Mouse (Mus musculus) hindbrain, embryonic 13.5 days (tissue): ENCODE data around the gene 1500011B03Rik. TPM values are rescaled to one million over a fixed set of nuclear protein-coding genes. Genes with fewer than 3 reads are reported as not detected.

ENCODE experiments used
- ATAC-seq: fragments of 200-750 bp; cut with Nextera tagmentation; 2 replicates; pipeline ENCODE4 v1.8.0; 2017; ENCODE audit warnings: moderate TSS enrichment; ENCODE audit not compliant: low FRiP score
- H3K27ac ChIP-seq: fragments of 300-500 bp; sonication (generic); 2 replicates; pipeline ENCODE4 v1.5.1; 2015; ENCODE audit warnings: inconsistent platforms, mild to moderate bottlenecking, moderate library complexity
- H3K27me3 ChIP-seq: fragments of 300-500 bp; sonication (generic); 2 replicates; pipeline ENCODE4 v1.6.1; 2015; ENCODE audit warnings: mild to moderate bottlenecking, inconsistent platforms
- H3K36me3 ChIP-seq: fragments of 300-500 bp; sonication (generic); 2 replicates; pipeline ENCODE4 v1.6.1; 2015; ENCODE audit warnings: mild to moderate bottlenecking, inconsistent platforms
- H3K4me1 ChIP-seq: fragments of 300-500 bp; sonication (generic); replicated peaks from 2 replicates; pipeline ENCODE4 v1.6.1; 2015; ENCODE audit warnings: inconsistent platforms
- H3K4me2 ChIP-seq: fragments of 300-500 bp; sonication (generic); 2 replicates; pipeline ENCODE4 v1.6.1; 2015; ENCODE audit warnings: inconsistent platforms, mild to moderate bottlenecking, moderate library complexity
- H3K4me3 ChIP-seq: fragments of 300-500 bp; sonication (generic); 2 replicates; pipeline ENCODE4 v1.5.1; 2015; ENCODE audit warnings: mild to moderate bottlenecking, inconsistent platforms
- H3K9ac ChIP-seq: fragments of 300-500 bp; sonication (generic); 2 replicates; pipeline ENCODE4 v1.6.1; 2015; ENCODE audit warnings: mild to moderate bottlenecking, inconsistent platforms
- H3K9me3 ChIP-seq: fragments of 300-500 bp; sonication (generic); 2 replicates; pipeline ENCODE4 v1.6.1; 2016; ENCODE audit warnings: inconsistent platforms
- WGBS: fragments of 180-500 bp; shearing (Covaris S2); methylation state at CpG from one replicate; pipeline ENCODE4 v1.1.7; 2015; 5-methylcytosine and 5-hydroxymethylcytosine counted together
- polyA plus RNA-seq: library from polyadenylated mRNA; unstranded; fragments of >200 nt; fragmentation: Nextera tagmentation; extraction: Ambion mirVana; gene quantifications from 2 replicates; pipeline ENCODE4 v1.2.1, GENCODE M21; 2015

1500011B03Rik gene
- polyA plus RNA-seq, 1 experiment from 2014 or later = 261 TPM

DNA sequence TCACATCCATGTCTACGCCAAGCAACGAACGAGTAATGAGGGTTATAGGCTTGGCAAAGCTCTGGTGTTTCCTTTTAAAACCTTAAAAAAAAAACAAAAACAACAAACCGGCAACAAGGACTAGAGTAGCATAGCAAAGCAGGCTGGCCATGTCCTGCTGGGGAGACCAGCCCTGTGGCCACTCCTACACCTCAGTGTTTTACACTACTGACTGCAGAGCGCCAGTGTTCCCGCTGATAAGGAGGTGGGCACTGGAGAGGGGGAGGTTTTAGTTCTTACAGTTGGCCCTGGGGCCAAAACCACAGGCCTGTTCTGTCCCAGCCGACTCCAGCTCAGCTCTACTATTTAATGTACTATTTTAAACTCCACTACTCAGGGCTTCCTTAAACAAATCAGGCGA lies 15.8 kb downstream of the 1500011B03Rik start:
- no peak overlapping the region for H3K4me2 ChIP-seq
- WGBS = 29% methylated on average over 8 of the region's 8 CpGs
- peaks cover 44% of the 10 kb centered on the region for H3K4me1 ChIP-seq
- peaks cover 81% of the 10 kb centered on the region for H3K36me3 ChIP-seq
- 0 out of 2 replicates have a peak overlapping the region, but pooled peaks have one; percentile 62 for H3K27ac ChIP-seq
- ATAC-seq = no peak
- no peak overlapping the region for H3K9ac ChIP-seq
- H3K9me3 ChIP-seq = no peaks in the 10 kb centered on the region
- no peaks in the 10 kb centered on the region for H3K27me3 ChIP-seq
- no peak overlapping the region for H3K4me3 ChIP-seq

DNA sequence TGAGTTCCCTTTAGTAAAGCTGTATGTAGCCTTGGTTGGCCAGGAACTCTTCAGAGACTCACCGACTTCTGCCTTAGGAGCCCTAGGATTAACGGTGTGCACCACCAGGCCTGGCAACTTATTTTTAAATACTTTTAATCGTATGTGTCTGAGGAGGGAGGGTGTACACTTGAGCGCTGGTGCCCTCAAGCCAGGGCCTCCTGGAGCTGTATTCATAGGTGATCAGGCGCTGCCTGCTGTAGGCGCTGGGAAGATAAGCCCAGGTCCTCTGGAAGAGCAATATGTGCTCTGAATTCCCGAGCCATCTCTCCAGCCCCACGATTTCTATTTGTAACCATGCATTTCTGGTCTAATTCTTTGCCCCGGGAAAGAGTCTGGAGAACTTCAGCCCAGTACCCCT lies 16.2 kb downstream of the 1500011B03Rik start:
- H3K27ac ChIP-seq = 0 out of 2 replicates have a peak overlapping the region, but pooled peaks have one; percentile 62
- H3K4me3 ChIP-seq = no peak overlapping the region
- H3K27me3 ChIP-seq = no peaks in the 10 kb centered on the region
- H3K4me1 ChIP-seq = peaks cover 39% of the 10 kb centered on the region
- H3K9me3 ChIP-seq = no peaks in the 10 kb centered on the region
- no peak overlapping the region for H3K4me2 ChIP-seq
- WGBS = 49% methylated on average over 9 of the region's 9 CpGs
- H3K9ac ChIP-seq = no peak overlapping the region
- H3K36me3 ChIP-seq = peaks cover 82% of the 10 kb centered on the region
- ATAC-seq = no peak

DNA sequence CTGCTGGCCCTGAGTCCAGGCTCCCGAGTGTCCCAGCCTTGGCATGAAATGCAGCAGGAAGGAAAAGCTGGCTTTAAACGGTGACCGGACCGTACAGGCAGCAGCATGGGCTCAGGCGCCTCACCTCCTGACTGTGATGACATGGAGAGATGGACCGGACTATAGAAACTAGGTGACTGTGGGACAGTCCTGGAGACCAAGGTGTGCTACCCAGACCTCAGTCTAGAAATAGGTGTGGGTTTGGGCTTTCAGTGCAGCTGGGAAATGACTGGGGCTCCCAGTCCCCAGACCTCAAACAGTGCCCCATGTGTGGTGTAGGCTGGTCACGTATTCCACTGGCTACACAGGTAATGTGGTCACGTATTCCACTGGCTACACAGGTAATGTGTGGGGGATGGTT lies 16.6 kb downstream of the 1500011B03Rik start:
- H3K9ac ChIP-seq = no peak overlapping the region
- peak overlapping the region; percentile 62 for H3K27ac ChIP-seq
- peaks cover 85% of the 10 kb centered on the region for H3K36me3 ChIP-seq
- no peak overlapping the region for H3K4me2 ChIP-seq
- no peaks in the 10 kb centered on the region for H3K9me3 ChIP-seq
- ATAC-seq = no peak
- peaks cover 35% of the 10 kb centered on the region for H3K4me1 ChIP-seq
- H3K27me3 ChIP-seq = no peaks in the 10 kb centered on the region
- H3K4me3 ChIP-seq = no peak overlapping the region
- 89% methylated on average over 8 of the region's 8 CpGs for WGBS

DNA sequence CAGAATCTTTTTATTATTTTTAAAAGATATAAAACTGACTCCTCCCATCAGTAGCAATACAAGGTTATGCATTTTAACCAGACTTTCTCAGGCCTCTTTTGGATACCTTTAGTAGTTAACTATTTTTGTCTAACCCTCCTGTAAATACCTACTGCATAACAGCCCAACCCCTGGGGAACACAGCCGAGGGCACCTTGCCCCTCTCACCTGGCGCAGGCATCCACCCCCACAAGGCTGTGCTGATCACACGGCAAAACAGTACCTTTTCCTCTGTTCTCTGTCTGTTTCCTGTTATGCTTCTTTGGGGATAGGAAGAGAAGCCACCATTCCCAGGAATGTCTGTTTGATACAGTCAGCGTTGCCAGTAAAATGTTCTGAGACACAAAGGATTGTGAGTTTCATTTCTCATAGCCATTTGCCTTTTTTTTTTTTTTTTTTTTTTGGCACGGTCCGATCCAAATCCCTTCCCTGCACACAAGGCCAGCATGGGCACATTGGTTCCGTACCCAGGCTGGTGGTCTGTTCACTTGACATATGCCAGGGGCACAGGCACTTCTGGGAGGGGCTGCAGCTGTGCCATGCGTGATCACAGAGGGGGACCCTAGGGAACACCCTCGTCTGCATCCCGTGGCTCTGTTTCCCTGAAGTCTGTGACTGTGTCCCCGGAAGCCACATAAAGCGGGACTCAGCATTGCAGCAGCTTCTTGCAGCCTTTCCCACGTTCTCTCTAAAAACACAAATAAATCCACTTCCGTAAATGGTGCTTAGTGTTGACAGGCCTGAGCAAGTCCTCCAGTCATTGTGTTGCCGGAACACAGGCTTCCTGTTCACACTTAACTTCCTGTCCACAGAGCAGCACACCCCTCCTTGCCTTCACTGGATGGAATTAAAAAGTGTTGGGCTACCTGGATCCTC lies 17.6 kb downstream of the 1500011B03Rik start:
- Histone ChIP-seq H3K9ac (peak overlapping the region; percentile 62), H3K27me3 (no peaks in the 10 kb centered on the region), H3K9me3 (no peaks in the 10 kb centered on the region), H3K27ac (peak overlapping the region; percentile 66; the same call in 1 of the 2 replicates), H3K4me2 (no peak overlapping the region), H3K4me1 (peaks cover 26% of the 10 kb centered on the region), H3K4me3 (no peak overlapping the region), H3K36me3 (peaks cover 91% of the 10 kb centered on the region)
- WGBS = 67% methylated on average over 15 of the region's 15 CpGs
- ATAC-seq = no peak

DNA sequence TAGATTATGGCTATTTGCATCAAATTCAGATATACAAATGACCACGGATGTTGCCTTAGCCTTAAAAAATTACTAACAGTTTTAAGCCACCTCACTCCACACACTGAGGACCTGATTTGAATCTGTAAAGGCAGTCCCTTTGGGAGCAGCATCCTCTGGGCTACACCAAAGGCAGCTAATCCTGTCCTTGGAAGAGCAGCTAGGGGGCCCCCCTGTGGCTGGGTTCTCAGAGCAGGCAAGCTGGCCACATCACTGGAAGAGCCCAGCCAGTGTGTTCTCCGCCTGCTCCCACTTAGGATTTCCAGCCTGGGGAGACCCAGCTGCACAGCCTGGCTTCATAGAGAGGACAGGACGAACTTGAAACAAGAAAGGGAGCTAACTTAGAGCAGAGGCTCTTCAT lies 18.3 kb downstream of the 1500011B03Rik start:
- 27% methylated on average over 3 of the region's 3 CpGs for WGBS
- Histone ChIP-seq H3K36me3 (peaks cover 96% of the 10 kb centered on the region), H3K27ac (no peak overlapping the region), H3K9ac (no peak overlapping the region), H3K9me3 (no peaks in the 10 kb centered on the region), H3K4me2 (no peak overlapping the region), H3K4me1 (peaks cover 23% of the 10 kb centered on the region), H3K27me3 (no peaks in the 10 kb centered on the region), H3K4me3 (no peak overlapping the region)
- ATAC-seq = no peak

DNA sequence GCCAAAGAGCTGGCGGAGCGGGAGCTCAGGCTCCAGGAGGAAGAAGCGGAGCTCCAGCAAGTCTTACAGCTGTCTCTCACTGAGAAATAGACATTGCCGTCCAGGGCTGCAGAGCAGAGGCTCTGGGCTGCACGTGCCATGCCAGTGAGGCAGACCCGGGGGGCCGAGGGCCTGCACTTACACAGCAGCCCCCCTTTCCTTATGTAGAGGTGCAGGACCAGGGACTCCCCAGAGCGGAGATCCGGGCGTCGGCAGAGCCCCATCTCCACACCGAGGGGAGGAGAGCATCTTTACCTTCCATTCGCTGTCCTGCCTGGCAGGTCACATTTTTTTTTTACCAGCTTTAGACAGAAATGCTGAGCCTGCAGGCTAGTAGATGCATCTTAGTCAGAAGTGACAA lies 18.9 kb downstream of the 1500011B03Rik start:
- ATAC-seq = no peak
- H3K4me3 ChIP-seq = no peak overlapping the region
- no peak overlapping the region; the same call in 1 of the 2 replicates for H3K9ac ChIP-seq
- peaks cover 96% of the 10 kb centered on the region for H3K36me3 ChIP-seq
- no peak overlapping the region for H3K27ac ChIP-seq
- H3K4me2 ChIP-seq = no peak overlapping the region
- H3K27me3 ChIP-seq = no peaks in the 10 kb centered on the region
- H3K4me1 ChIP-seq = peaks cover 17% of the 10 kb centered on the region
- no peaks in the 10 kb centered on the region for H3K9me3 ChIP-seq
- 80% methylated on average over 13 of the region's 13 CpGs for WGBS

DNA sequence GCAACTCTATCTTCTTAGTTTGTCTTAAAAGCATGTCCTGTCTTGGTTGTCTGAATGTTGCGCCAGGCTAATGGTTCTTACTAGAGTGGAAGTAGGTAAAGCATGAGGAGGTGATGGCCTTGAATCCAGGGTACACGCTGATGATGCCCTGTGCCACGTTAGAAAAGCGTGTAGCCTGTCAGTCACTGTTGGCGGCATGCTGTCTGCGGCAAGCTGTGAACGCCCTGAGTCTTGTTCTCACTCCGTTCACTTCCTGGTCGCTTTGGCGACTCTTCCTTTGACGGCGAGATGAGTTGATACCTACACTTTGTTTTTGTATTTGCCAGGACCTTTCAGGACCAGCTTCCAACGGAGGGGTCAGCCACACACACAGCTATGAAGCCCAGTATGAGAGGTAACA lies 20.0 kb downstream of the 1500011B03Rik start:
- Histone ChIP-seq H3K9me3 (no peaks in the 10 kb centered on the region), H3K4me1 (peaks cover 16% of the 10 kb centered on the region; the same call in 1 of the 2 replicates), H3K27ac (no peak overlapping the region), H3K9ac (no peak overlapping the region), H3K4me3 (no peak overlapping the region), H3K4me2 (no peak overlapping the region), H3K36me3 (peaks cover 96% of the 10 kb centered on the region), H3K27me3 (no peaks in the 10 kb centered on the region)
- WGBS = 93% methylated on average over 13 of the region's 13 CpGs
- no peak for ATAC-seq

DNA sequence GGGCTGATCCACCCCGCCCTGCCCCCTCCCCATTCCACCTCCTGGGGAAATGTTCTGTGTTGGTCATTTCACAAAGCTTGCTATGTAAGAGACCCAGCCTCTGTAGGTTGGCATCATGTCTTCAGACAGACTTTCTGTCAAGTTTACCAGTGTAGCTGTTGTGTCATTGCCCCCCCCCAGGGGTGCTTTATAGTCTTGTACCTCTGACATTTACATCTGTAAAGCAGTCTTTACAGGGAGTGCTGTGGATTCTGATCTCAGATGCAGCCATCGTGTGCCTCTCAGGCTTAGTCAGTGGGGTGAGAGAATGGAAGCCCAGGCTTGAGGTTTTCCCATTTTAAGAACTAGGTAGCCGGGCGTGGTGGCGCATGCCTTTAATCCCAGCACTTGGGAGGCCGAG lies 21.4 kb downstream of the 1500011B03Rik start:
- Histone ChIP-seq H3K9me3 (no peaks in the 10 kb centered on the region), H3K9ac (no peak overlapping the region), H3K4me3 (no peak overlapping the region), H3K36me3 (peaks cover 95% of the 10 kb centered on the region), H3K4me1 (peaks cover 13% of the 10 kb centered on the region), H3K27ac (no peak overlapping the region), H3K4me2 (no peak overlapping the region), H3K27me3 (no peaks in the 10 kb centered on the region)
- ATAC-seq = no peak
- 85% methylated on average over 6 of the region's 6 CpGs for WGBS

DNA sequence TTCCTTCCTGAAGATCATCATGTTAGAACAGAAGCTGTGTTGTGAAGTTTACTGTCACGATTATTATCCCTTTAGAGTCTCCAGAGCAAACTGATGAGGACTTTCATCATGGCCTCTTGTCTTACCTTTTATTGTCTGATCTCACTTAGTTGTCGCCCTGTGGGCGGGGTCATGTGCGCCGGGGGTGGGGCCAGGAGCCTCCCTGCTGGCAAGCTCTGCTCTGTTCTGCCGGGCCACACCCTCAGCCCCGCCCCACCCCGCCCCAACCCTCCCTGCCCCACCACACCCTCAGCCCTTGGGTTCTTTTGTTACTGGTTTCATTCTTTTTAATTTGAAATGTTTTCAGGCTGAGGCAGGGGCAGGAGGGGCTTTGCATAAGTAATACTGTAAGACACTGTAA lies 22.2 kb downstream of the 1500011B03Rik start:
- H3K4me1 ChIP-seq = peaks cover 19% of the 10 kb centered on the region
- H3K36me3 ChIP-seq = peaks cover 87% of the 10 kb centered on the region
- H3K4me2 ChIP-seq = no peak overlapping the region
- no peaks in the 10 kb centered on the region for H3K9me3 ChIP-seq
- no peak overlapping the region for H3K4me3 ChIP-seq
- no peak for ATAC-seq
- no peaks in the 10 kb centered on the region for H3K27me3 ChIP-seq
- H3K9ac ChIP-seq = no peak overlapping the region
- H3K27ac ChIP-seq = no peak overlapping the region
- WGBS = 15% methylated on average over 8 of the region's 8 CpGs

DNA sequence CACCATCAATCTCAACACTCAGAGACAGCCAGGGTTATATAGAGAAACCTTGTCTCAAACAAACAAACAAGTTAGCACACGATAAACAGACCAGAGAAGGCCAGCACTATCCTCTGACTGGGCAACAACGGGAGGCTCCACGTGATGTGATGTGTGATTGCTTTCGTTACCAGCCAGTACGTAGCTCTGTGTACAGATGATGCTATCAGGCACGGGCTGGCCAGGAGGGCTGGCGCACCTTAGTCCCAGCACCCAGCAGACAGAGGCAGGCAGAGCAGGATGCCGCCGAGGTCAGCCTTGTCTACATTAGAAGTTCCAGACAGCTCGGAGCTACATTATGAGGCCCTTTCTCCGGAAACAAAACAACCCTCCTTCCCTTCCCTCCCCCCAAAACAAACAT lies 23.4 kb downstream of the 1500011B03Rik start:
- no peak overlapping the region for H3K27ac ChIP-seq
- peaks cover 77% of the 10 kb centered on the region for H3K36me3 ChIP-seq
- ATAC-seq = no peak
- H3K9ac ChIP-seq = no peak overlapping the region
- no peak overlapping the region for H3K4me3 ChIP-seq
- H3K27me3 ChIP-seq = no peaks in the 10 kb centered on the region
- 91% methylated on average over 11 of the region's 11 CpGs for WGBS
- H3K4me2 ChIP-seq = no peak overlapping the region
- peaks cover 23% of the 10 kb centered on the region for H3K4me1 ChIP-seq
- no peaks in the 10 kb centered on the region for H3K9me3 ChIP-seq

DNA sequence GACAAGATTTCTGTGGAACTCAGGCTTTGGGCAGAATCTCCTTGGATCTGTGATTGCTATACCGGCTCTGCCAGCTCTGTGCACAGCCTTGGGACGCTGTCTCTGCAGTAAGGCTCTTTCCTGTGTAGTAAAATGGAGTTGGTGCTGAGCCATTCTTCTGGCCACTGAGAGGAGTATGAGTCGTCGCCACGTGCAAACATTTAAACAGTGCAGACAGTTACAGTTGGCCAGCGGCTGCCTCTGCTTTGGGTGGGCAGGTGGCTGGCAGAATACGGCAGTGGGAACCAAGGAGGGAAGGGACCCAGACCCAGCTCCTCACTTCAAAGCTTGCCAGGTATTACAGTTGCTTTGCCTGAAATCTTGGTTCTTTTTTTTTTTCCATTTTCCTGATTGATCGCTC lies 26.0 kb downstream of the 1500011B03Rik start:
- Histone ChIP-seq H3K4me1 (peaks cover 33% of the 10 kb centered on the region), H3K4me2 (peak overlapping the region; percentile 57), H3K36me3 (peaks cover 70% of the 10 kb centered on the region), H3K27ac (no peak overlapping the region), H3K9me3 (no peaks in the 10 kb centered on the region), H3K4me3 (no peak overlapping the region), H3K9ac (no peak overlapping the region), H3K27me3 (no peaks in the 10 kb centered on the region)
- no peak for ATAC-seq
- WGBS = 85% methylated on average over 8 of the region's 8 CpGs

DNA sequence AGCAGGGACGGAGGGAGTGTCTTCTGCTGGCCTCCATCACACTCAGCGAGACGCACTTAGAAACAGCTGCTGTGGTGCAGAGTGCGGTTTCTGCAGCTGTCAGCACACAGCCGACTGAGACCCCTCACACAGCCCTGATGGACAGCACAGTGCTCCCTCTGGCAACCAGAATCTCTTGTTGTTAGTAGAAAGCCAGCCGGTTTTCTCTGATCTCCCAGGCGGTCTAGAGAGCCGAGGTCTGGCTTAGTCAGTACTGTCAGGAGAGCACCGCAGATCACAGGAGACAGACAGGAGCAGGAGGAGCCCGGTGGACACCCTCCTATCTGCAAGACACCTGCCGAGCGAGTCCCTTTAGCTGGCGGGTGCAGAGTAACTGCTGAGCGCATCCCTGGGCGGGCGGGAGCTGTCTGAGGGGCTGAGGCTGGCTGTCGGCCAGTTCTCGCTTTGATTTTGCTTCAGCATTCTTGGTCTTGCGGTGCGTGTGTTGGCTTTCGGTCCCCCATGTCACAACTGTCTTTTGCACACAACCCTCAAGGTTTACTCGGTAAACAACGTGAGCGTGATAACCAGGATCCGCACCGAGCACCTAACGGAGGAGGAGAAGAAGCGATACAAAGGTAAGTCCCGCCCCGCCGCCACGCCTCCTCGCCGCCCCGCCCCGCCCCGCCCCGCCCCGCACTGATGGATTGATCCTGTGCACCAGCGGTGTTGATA lies 26.8 kb downstream of the 1500011B03Rik start:
- ATAC-seq = peak; percentile 61; the same call in 1 of the 2 replicates
- WGBS = 4% methylated on average over 40 of the region's 40 CpGs
- Histone ChIP-seq H3K4me1 (peaks cover 33% of the 10 kb centered on the region), H3K27ac (peak overlapping the region; percentile 83), H3K36me3 (peaks cover 70% of the 10 kb centered on the region), H3K9ac (peak overlapping the region; percentile 66), H3K9me3 (no peaks in the 10 kb centered on the region), H3K4me3 (peak overlapping the region; percentile 33), H3K4me2 (peak overlapping the region; percentile 57), H3K27me3 (no peaks in the 10 kb centered on the region)
